Mouse (Mus musculus): ENCODE measurements around the gene Klhl36.

DNA sequence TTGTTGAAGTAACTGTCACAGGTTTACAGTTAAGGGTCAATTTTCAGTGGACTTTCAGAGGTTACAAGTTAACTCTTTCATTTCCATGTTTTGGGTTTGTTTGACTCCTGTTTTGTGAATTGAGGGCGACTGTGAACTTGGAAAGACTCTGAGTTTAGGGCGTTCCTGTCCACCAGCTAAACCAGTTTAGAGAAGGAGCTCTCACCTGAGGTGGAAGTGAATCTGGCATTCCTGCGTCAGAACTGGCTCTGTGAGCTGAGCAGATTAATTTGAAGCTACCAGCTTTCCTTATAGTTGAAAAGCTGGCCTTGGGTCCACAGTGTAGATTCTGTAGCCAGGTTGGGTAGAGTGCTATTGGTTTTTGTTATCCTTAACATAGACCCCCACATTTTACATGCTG, 51.1 kb downstream of the Klhl36 start:
- no peak for TF ChIP-seq CTCF (IDR thresholded peaks at IDR 0.05)
- no peak for TF ChIP-seq EP300 (IDR thresholded peaks at IDR 0.05)

All from lung, postnatal 0 days (tissue).